Mouse (Mus musculus): ENCODE data around the gene Gm2381.
"Not testable (repeated sequence)": the region's sequence is repeated elsewhere in the genome, so short reads cannot be mapped to it uniquely, and the experiment has no call there.

DNA sequence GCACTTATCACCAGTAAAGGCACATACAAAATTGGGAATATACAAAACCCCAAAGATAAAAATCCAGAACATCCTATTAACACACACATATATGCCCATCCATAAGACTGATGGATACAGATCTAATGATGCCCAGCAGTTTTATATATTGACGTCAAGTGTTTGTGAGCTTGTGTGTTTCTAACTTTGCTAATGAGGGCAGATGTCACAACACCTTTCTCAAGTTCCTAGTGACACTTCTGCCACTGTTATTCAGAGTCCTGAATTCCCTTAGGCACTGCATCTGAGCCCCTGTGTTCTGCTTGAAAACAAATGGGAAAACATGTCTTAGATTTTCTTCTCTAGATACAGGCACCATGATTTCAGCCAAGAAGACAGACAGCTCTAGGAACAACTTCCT lies 73.6 kb downstream of the Gm2381 start, which contains the start of gene Vmn2r62:
- TF ChIP-seq POLR2A (IDR thresholded peaks at IDR 0.05; ENCODE audit: low read depth, low read length); CTCF (IDR thresholded peaks at IDR 0.05; ENCODE audit: extremely low read depth, insufficient read depth, insufficient read length, insufficient replicate concordance): not testable (repeated sequence)
